Mouse (Mus musculus) cerebellum, adult 9-10 months (tissue): ENCODE results near the gene Ppm1b.
"Not testable (repeated sequence)": the region's sequence is repeated elsewhere in the genome, so short reads cannot be mapped to it uniquely, and the experiment has no call there.

Experiments used
- DNase-seq: peaks from one replicate; pipeline ENCODE4 v3.0.0; 2022

The Ppm1b gene

DNA sequence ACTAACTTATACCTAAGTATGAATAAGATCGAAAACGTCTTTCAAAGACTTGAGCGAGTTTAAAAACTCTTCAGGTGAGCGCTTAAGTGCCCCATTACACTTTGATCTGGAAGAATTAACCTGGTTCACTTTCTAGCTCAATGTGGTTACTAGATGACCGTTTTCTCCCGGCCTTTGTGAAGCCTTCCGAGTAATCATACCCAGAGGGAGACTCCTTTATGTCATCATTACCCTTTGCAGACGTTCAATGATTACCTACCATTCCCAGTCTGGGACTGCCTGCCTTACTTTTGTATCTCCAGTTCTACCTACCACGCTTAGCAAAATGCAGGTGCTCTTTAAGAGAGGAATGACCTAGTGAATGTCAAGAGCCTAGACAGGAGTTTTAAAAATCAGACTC, at the start of gene Ppm1b:
Gene Ppm1b, plus strand, starts transcription at position 301 of the 400 bp plus-strand sequence.
- DNase-seq = no peak

DNA sequence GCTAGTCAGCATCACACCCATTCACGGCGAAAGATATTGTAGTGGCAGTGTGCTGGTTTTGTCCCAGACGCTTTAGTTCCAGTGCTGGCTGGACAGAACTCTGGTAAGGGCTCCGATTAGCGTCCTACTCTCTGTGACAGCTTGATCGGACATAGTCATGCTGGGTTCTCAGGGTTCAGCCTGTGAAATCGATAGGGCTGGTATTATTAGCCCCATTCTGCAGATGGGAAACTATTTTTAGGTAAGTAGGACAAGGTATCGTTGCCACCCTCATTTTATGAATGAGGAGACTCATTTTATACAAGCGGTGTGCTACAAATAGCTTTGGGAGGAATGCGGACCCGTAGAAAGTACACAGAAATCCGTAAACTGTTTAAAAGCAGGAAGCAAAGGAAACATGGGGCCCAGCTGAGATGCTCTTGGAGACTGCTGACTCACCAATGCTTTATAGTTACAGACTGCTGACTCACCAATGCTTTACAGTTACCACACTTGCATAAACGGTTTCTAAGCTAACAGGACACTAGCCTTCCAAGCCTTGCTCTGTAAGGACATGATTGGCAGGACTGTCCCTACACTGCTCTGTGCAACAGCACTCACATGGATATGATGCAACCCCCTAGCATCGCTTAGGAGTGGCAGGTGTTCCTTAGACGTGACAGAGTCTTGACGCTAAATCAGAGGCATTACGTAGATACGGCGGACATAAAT, 34.7 kb upstream of the Ppm1b start:
- no peak for DNase-seq

DNA sequence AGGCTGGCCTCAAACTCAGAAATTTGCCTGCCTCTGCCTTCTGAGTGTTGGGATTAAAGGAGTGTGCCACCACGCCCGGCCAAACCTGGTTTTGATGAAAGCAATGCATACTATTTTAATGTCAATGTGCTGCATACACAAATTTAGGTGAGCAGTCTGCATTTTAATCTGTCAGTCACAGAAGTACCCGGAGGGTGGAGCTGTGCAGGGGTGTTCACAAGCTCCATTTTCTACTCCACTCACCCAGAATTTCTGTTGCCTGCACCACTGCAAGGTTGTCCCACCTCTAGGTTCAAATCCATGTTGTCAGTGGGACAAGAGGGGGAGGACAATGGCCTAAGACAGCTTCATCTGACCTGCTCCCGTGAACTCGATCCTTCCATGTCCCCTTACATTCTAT, 31.8 kb upstream of the Ppm1b start:
- DNase-seq = no peak

DNA sequence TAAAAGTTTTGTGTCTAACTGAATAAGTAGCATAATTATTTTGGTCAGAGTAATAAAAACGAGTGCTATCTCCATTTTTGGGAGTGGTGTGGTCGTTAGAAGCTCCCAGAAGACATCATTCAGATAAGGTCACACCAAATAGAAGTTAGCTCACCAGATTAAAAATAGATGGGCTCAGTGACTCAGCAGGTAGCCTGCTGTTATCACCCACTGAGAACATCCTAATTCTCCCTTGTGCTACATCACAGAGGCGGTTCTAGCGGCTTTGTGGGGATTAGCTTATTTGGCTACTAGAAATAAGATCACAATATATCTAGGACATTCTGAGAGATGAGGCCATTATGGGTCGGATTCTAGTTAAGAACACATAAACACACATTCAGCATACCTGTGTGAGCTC, 30.3 kb upstream of the Ppm1b start:
- DNase-seq = peak; percentile 8

DNA sequence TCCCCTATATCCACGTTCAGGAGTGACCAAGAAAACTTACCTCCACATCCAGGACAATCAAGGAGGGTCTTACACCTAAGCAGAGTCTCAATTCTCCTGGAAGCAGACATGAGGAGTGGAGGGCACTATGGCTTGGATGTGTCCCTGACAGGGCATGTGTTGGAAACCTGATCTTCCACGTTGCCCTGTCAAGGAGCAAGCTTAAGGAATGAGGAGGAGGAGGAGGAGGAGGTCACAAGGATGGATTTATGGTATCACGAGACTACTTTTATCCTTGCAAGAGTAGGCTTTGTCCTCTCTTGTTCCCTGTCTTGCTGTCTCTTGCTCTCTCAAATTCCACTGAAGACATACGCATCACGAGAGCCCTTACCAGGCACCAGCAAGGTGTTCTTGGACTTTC, 29.0 kb upstream of the Ppm1b start:
- DNase-seq = no peak

DNA sequence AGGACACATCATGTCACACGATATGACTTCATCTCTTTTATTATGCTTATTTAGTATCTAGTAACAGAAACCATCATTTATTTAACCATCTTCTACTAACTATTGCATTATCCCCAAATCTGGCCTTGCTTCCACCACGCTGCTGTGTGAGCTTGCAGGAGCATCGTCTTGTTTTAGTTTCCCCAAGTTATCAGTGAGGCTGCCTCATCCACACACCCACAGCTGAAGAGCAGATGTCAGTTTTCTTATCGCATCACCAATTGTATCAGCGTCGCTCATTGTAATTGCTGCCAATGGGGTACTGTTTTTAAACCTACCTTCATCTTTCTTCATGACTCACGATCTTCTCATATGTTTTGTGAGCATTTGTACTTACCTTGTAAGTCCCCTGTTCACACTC, 23.6 kb upstream of the Ppm1b start:
- no peak for DNase-seq

DNA sequence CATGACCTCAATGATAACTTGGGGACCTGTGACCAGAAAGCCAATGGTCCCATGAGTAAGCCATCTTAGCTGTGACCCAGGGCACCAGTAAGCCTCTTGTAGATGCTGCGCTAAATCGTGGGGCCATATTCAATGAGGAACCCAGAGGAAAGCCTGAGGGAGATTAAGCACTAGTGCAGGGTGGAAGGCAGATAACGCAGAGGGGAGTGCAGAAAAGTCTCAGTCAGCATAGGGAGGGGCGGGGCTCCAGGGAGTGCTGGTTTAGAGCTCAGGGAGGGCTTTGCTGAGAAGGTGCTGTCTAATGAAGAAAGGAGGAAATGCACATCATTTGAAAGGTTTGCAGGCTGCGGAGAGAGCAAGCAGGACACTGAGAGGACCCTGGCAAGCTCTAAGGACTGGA, 22.6 kb upstream of the Ppm1b start:
- DNase-seq = no peak

DNA sequence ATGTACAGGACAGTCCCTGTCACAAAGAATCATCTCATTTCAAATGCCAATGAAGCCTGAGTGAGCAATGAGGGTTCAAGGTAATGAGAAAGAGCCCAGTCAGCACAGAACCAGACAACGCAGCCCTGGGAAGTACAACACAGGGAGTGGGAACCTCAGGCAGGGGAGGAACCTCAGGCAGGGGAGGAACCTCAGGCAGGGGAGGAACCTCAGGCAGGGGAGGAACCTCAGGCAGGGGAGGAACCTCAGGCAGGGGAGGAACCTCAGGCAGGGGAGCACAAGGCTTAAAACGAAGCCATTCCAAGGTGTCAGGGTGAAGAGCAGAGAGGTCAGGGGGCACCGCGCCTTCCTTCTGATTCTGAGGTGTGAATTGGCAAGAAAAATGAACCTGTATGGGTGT, 20.9 kb upstream of the Ppm1b start:
- DNase-seq = not testable (repeated sequence)

DNA sequence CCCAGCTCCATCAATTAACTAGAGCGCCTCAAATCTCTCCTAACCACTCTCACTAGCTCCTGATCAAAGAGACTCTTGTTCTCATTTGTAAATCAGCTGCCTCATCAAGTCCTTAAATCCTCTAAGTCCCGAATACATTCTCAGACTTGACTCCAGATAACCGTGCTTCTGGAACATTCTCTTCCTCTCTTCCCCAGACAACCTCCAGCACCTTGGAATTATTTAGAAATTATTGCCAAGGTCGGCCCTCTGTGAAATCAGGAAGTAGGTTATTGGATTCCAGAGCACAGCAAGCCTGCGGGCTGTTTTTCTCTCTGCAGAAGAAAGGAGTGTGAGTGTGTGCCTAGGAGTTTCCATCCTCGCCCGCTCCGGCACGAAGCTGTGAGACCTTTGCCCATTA, 20.2 kb upstream of the Ppm1b start:
- DNase-seq = no peak

DNA sequence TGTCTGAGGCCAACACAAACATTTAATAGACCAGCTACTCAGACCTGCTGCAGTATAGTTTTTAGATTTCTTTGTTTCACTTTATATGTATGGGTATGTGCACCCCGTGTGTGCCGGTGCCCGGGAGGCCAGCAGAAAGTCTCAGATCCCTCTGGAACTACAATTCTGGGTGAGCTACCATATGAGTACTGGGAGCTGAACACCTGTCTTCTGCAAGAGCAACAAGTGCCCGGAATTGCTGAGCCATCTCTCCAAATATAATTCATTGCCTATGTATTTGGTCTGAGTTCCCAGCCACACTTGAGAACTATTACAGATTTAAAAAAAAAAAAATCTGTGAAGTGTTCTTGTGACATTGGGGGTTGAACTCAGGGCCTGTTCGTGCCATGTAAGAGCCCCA, 19.7 kb upstream of the Ppm1b start:
- DNase-seq = no peak

DNA sequence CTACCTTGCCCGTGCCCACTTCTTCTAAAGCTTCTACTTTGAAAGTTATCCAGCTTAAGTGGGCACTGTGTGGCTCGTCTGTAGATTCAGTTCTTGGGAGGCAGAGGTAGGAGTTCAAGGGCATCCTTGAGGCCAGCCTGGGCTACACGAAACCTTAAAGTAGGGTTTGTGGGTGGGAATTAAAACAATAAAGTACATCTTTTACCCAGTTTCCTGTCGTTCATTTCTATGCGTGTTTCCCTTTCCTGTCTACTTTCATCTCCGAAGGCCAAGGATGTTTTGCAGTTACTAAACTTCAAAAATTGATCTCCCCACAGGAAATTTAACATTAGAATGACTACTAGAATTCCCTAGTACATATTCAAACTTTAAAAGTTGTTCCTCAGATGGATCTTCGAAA, 19.3 kb upstream of the Ppm1b start:
- DNase-seq = no peak

DNA sequence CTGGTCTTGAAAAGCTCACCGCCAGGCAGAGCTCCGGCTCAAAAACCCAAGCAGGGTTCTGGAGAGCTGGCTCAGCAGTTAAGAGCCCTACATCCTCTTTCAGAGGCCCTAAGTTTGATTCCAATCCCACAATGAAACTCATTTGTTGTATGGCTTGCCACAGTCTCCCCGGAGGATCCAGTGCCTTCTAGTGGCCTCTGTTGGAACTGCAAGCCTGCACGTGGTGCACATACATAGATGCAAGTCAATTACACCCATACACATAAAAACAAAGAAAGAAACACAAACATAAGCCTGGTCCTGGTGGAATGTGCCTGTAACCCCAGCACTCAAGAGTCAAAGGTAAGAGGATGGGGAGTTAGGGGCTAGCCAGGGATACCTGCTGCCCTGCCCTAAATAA, 18.3 kb upstream of the Ppm1b start:
- DNase-seq = no peak

DNA sequence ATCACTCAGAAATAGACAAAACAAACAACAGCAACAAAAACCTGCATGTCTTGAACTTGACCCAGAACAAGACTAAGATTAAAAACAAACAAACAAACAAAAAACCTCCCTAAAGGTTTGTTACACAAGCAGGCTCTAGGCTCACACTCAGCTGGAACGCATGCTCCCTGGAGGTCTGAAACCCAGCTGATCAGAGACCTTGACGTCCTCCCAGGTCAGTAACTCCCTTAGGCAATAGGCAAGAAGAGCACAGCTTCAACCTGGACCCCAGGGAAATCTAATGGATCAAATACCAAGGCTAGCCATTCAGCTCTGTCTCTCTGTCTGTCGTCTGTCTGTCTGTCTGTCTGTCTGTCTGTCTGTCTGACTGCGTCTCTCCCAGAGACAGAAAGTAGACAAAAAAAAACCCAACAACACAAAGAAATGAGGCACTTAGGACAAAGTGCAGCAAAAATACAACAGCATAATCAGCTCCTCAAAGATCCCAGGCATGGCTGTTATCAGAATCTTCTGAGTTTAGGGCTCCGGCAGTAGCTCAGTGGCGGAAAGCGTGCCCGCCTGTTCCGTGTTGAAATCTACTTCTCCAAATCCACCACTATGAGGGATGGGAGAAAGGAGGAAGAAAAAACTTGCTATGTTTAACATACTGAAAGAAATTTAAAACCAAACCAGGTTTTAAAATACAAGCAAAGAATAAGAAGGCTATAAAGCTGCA, 16.4 kb upstream of the Ppm1b start:
- DNase-seq = no peak

DNA sequence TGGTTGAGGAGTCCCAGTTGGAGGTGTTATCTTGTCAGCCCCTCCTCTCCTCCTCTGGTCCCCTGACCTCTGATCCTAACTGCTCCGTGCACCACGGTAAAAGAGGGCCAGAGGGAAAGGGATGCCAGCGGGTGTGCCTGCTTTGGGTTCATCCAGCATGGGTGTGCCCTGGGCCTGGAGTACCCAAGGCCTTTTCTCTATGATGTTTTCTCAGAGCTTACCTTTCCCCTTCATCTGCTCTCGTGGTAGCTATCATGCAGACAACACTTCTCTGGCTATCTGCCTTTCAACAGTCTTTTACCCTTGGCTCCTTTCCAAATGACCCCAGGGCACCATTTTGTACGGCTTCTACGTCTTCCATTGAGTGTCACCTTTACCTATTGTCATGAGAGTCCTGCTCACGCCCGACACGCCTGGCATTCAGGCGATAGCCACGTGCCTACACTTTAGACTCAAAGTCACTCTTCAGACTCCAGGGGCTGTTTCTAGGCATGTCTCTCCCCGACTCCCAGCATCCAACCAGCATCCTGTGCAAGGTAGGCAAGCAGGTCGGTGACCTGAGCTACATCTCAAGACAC, 15.2 kb upstream of the Ppm1b start:
- no peak for DNase-seq

DNA sequence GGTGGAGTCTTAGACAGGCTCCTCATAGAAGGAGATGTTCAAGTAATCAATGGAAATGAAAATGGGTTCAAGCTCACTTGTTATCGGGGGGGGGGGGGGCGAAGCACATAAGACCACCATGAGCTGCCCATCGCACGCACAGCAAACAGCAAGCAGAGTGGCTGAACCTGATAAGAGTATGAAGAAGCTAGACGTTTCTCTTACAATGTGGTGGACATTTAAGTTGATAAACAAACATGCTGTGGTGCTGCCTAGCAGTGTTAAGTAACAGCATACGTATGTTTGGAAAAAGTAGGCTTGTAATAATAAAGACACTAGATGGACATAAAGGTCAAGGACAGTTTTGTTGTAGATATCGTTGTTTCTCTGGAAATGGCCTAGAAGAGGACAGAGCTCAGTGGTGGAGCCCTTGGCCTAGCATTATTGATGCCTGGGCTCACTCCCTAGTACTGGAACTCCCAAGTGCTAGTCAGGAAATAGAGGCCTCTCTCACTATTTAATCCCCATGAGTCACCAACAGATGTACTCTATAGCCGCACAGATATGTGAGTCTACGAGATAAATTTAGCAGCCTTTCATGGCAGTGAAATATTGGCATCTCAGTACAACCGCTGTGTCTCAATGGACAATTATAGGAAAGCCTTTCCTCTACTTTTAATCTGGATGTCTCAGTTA, 14.0 kb upstream of the Ppm1b start:
- DNase-seq = no peak

DNA sequence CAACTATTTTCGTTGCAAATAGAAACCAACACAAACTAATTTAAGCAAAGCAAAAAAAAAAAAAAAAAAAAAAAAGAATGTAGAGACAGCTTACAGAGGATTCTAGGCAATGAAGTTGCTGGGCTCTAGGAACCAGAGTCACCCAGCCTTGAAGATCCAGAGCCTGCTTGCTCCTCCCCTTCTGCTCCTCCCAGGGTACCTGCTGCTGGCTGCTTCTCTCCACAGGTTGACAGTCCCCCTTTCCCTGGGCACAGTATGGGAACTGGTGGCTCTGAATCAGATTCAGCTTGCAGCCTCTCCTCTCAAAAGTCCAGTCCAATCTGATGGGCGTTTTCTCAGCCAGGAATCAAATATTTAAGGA, 13.5 kb upstream of the Ppm1b start:
- no peak for DNase-seq

DNA sequence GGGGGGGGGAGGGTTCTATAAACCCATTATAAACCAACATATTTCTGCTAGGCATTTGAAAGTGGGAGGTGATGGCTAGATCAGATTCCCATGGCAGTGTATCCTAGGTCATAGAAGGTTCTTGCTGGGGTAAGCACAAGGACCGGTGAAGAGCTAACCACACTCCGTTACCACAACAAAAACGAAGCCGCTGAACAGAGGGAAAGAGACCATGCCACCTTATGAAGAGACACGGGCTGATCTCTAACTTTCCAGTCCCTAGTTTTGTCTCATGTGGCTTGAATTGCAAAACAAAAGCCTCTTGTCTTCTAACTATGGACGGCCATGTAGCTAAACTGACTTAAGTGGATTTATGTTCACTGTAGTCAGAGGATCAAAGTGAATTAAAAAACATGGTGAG, 12.2 kb upstream of the Ppm1b start:
- DNase-seq = no peak

DNA sequence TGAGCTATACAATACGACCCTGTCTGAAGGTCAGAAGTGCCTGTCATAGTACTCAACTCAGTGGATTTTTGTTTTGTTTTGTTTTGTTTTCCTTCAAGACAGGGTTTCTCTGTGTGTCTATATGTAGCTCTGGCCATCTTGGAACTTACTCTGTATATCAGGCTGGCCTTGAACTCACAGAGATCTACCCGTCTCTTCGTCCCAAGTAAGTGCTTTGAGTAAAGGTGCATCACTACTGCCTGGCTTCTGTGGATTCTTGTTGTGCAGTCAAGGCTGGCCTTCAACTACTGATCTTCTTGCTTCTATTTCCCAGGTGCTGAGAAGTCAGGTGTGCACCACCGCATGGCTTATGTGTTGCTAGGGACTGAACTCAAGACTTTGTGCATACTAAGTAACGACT, 4.0 kb upstream of the Ppm1b start:
- no peak for DNase-seq

DNA sequence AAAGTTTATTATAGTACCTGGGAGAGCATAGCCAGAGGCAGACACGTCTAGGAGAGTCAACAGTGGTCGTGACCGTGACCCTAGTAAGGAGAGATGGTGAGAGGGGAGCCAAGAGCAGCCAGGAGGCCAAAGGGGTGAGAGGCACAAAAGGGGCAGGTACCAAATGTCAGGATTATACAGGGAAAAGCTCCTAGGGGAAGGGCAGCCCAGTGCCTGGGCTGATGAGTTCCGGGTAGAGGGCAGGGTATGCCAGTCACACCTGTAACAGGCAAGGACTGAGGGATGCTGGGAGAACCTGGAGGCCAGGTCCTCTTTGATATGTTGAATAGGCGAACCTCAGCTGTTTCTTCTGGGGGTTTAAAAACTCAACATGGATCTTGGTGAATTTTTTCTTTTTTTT, 2.8 kb upstream of the Ppm1b start:
- no peak for DNase-seq

DNA sequence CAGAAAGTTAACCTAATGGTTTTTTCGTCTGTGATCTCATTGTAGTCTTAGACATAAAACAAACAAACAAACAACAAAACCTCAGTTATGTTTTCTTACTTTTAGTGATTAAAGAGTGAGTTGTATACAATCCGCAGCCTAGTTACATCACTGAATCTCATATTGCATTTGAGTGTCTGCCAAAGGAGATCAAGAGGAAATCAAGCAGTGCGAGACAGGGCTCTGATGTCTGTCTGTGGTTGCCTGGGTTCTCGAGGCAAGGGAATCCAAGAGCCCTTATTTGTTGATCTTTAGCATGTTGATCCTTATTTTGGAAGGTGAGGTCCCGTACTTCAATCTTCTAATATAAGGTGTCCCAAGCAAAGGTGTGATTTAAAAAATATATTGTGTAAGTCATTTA, 1.7 kb upstream of the Ppm1b start:
- DNase-seq = no peak

DNA sequence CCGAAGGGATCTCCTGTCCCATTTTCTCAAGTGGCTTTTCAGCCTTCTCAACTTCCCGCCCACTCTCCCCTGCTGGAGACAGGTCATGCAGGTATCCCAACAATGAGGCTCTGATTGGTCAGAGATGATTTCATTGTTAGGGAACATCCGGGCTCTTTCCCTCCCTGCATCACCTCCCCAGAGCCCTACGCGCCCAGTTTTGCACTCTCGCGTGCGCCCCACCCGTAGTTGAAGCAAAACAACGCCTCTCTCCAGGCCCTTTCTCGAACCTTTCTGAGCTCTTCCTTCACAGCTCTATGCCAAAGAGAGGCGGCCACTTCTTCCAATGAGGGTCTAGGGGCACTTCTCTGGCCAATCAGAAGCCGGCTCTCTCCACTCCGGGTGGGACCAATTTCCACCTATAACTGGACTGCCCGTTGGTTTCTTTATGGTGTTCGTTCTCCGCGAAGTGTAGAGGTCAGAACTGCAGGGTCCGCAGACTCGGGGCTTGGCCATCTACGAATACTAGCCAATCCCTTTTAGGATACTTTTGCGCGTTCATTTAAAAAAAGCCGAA, 468 bp downstream of the Ppm1b start:
- peak; percentile 97 for DNase-seq

DNA sequence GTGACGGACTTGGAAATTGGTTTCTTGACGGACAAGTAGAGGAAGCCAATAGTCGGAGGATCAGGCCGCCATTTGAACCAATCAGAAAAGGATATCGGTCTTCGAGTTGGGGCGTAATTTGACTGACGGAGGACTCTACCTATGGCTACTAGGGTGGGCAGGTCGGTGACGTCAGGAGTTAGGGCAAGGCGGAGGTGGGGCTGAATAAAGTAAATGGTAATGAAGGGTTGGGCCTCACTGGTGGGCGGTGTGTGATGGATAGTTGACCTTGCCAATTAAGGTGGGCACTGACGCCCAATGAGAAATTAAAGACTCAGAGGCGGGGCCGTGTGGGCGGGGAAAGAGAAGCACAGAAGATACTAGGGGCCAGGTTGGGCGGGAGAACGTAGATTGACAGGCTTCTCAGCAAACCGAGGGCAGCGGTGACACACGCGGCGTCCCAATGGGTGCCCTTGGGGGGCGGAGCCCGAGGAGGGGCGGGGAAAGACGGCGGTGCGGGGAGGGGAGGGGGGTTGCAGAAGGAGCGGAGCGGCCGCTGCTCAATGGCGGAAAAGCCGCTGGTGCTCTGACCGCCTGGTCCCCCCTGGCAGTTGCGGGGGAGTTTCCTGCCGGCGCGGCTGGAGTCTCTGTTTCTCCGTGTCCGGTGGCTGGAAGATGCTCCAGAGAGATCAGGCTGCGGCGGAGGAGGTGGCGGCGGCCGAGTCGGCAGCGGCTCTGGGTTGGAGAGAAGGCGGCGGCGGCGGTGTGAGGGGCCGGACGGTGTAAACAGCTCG, 1.1 kb downstream of the Ppm1b start:
- DNase-seq = peak; percentile 100

DNA sequence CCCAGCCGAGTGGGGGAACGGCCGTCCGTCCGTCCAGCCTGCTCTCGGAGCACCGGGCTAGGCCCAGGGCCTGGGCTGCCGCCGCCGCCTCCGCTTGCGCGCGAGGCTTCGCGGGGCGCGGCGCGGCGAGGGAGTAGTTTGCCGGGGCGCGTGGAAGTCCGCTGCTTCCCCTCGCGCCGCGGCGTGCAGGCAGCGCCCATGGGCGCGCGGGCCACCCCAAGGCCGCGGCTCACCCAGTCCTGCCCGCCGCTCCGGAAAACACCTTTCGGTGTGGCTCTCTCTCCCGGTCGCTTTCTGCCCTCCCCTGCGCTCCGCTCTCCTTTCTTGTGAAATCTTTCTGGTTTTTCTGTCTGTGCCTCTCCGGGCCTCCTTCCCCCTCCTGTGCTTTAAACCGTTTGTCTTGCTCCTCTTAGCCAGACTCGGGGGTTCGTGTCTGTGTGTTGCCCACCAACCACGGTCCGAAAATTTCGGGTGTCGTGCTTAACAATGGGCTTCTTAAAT, 1.9 kb downstream of the Ppm1b start:
- DNase-seq = peak; percentile 65
